Mouse (Mus musculus) left cerebral cortex, adult 2 months (tissue): ENCODE data around the gene Nid1. TPM values are rescaled to one million over a fixed set of nuclear protein-coding genes. Genes with fewer than 3 reads are reported as not detected.

Experiments used
- DNase-seq, 2 experiments: peaks; one replicate each; pipeline ENCODE4 v3.0.0; 2021 to 2022; ENCODE audit warnings: low spot score in 2 of 2, mixed read lengths in 1 of 2; ENCODE audit errors: extremely low spot score in 1 of 2
- H3K27ac ChIP-seq: fragments of 200-600 bp; 2 replicates; pipeline ENCODE4 v1.8.1; 2022
- H3K4me3 ChIP-seq: fragments of 200-600 bp; 2 replicates; pipeline ENCODE4 v1.8.1; 2022
- CTCF ChIP-seq: fragments of 200-600 bp; IDR thresholded peaks from 2 replicates; pipeline ENCODE4 v1.8.1; 2022; ENCODE audit warnings: antibody characterized with exemption, mild to moderate bottlenecking, moderate library complexity
- intact Hi-C: fragments of 180-260 bp; cut with DNase I; formaldehyde crosslinking; loops from one replicate; pipeline ENCODE4 v1.15.1; 2025
- total RNA-seq, 2 experiments: library from RNA; stranded (reverse); gene quantifications; 2 replicates each; pipeline ENCODE4 v1.2.3; 2021

Nid1 gene
- total RNA-seq, 2 experiments from 2014 or later, result 4.7 to 6.3 TPM

DNA sequence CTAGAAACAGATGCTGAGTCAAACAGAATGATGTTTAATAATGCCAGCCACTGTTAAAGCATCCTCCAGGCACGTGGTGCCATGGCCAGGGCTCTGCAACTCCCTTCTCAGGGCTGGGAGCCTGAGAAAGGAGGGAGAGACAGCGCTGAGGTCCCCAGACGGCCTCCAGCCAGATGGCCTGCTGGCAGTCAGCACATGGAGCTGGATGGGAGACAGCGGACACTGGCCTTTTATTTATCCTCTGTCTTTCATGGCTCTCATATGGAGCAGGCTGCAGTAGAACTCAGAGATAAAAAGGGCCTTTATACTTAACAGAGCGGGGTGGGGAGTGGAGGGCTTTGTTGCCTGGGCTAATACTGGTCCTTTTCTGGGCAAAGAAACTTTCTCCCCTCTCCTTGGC is 43.7 kb downstream of the Nid1 start:
- Histone ChIP-seq H3K4me3 (no peak overlapping the region), H3K27ac (no peak overlapping the region)
- intact Hi-C loops, result no loop called here
- TF ChIP-seq CTCF, result no peak
- no peak for DNase-seq

DNA sequence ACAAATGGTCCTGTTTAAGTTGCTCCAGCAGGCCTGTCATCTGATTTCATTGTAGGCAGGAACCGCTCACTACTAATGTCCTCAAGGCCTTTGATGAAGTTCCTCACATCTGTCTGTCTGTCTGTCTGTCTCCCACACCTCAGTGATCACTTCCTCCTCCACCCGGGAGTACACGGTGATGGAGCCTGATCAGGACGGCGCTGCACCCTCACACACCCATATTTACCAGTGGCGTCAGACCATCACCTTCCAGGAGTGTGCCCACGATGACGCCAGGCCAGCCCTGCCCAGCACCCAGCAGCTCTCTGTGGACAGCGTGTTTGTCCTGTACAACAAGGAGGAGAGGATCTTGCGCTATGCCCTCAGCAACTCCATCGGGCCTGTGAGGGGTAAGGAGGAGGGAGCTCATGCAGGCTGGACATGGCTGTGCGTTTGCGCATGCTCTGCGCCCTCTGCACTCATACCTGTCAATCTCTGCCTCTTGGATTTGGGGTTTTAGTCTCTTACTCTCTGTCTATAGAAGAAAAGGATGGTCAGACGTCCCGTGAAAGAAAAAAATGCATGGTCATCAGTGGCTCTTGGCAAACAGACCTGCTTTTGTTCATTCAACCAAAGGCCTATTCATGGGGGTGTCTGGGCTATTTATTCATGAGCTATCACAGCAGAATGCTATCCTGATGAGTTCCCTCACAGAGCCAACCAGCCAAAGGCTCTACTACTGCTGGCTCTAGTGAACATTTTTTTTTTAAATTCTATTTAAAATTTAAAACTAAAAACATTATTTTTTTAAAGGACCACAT is 44.7 kb downstream of the Nid1 start:
- TF ChIP-seq CTCF, result no peak
- H3K4me3 ChIP-seq, result no peak overlapping the region
- no peak for DNase-seq
- no peak overlapping the region for H3K27ac ChIP-seq
- intact Hi-C loops, result no loop called here

DNA sequence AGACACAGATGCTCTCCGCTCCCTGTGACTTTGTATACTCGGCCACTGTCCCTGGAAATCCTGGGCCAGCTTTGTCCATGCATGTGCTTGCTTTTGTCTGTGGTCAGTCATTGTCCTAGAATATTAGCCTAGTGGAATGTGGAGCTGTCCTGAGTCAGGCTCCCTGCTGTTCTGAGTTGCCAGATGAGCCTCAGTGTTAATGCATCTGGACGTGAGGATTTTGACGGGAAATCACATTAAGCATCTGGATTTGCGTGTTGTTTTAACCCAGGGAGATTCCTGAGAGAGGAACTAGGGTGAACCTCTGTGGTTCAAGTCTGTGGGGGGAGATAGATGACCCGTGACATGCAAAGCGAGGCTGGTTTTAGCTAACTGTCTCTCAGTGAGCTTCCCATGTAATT is 47.0 kb downstream of the Nid1 start:
- no peak for TF ChIP-seq CTCF
- H3K4me3 ChIP-seq, result no peak overlapping the region
- intact Hi-C loops, result no loop called here
- H3K27ac ChIP-seq, result no peak overlapping the region
- DNase-seq, result no peak

DNA sequence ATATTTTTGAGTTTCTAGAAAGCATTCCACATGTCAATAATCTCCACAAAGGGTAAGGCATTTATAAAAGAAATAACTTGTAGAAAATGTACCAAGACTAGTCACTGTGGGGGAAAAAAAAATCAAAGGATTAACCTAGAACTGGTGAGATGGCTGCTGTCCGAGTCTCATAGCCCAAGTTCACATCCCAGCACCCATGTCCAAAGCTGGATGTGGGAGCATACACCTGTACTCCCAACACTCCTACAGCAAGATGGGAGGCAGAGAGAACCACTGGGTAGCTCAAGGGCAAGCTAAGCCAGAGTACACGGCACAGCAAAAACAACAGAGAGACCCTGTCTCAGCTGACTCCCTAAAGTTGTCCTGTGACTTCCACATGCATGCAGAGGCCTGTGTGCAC is 47.5 kb downstream of the Nid1 start:
- DNase-seq, result no peak
- intact Hi-C loops, result no loop called here
- no peak for TF ChIP-seq CTCF
- Histone ChIP-seq H3K4me3 (no peak overlapping the region), H3K27ac (no peak overlapping the region)

DNA sequence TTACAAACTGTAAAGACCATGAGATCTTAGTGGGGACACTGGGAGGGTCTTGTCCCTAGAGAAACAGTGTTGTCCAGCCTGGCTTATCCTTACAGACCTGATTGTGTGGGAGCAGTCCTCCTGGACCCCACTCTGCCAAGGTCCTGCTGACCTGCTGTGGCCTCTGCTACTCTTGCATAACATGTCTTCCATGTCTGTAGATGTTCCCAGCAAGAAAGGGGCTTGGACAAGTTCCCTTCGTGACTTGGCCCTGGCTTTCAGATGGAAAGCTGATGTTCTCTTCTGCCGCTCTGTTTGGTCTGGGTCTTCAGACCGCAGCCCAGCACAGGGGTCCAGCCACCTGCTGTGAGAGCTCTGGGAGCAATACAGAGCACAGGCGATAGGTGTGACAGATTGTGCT is 48.3 kb downstream of the Nid1 start:
- no peak overlapping the region for H3K27ac ChIP-seq
- TF ChIP-seq CTCF, result no peak
- intact Hi-C loops, result no loop called here
- DNase-seq, result no peak
- H3K4me3 ChIP-seq, result no peak overlapping the region

DNA sequence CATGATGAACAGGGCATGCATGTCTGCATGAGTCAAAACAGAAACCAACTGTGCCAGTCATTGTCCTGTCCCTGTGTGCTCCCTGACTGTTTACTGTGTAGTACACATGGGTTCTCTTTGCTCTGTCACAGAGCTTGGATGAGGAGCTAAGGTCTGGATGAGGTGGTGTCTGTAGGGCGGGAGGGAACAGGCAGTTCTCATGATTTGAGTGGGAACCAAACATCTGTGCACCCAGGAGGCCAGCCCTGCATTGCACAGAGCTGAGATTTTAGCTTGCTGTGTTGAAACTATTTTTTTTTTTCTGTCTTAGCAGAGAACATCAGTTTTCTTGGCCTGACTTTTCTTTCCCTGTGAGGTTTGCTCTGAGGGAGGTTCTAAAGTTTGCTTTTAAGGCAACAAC is 50.5 kb downstream of the Nid1 start:
- TF ChIP-seq CTCF, result no peak
- intact Hi-C loops, result no loop called here
- Histone ChIP-seq H3K4me3 (no peak overlapping the region), H3K27ac (no peak overlapping the region)
- no peak for DNase-seq

DNA sequence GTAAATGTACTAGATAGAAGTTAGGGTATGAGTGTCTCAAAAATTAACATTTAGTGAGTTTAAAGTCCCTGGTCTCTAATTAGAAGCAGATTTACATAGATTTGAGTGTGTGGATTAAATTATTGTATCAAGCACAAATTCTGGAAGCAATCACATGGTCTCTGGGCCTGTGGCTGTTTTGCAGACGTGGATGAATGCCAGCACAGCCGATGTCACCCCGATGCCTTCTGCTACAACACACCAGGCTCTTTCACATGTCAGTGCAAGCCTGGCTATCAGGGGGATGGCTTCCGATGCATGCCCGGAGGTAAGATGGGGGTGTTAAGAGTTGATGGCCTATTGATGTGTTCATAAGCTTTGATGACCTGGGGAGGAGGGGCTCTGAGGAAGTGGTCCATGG is 52.5 kb downstream of the Nid1 start:
- no peak for TF ChIP-seq CTCF
- intact Hi-C loops, result no loop called here
- DNase-seq, result no peak
- Histone ChIP-seq H3K4me3 (no peak overlapping the region), H3K27ac (no peak overlapping the region)

DNA sequence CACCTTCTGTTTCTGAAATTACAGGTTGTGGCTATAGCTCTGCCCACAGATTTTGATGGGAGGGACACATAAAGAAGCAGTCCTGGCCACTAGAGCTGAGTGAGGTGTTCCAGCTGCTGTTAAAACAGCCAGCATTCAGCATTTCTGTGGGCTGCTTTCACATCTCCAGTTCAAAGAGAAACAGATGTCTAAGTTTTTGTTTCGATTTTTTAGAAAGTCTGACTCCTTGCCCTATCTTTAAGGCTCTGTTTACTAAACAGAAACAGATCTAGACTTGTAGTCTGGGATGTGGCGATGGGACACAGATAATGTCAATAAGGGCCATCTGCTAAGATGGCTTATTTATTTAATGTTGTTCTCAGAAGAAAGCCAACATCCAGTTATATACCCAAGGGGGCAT is 54.8 kb downstream of the Nid1 start:
- Histone ChIP-seq H3K27ac (no peak overlapping the region), H3K4me3 (no peak overlapping the region)
- no peak for TF ChIP-seq CTCF
- no peak for DNase-seq
- intact Hi-C loops, result no loop called here

DNA sequence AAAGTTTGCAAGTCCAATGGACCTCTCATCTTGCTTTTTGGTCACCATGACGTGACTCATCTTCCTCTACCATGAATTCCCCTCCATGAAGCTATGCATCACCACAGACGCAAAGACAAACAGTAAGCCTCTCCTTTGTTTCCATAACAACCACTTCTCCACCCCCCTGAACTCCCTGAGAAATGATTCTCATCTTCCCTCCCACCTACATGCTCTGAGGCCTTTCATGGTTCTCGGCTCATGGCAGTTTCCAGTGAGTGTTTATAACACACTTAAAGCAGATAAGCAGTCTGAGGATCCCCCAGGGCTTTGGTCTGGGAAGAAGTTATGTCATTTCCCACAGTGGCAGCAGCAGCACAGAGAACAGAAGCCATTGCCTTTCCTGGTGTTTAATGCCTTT is 56.2 kb downstream of the Nid1 start:
- peak in 1 of 2 experiments; percentile 21 for DNase-seq
- Histone ChIP-seq H3K27ac (no peak overlapping the region), H3K4me3 (no peak overlapping the region)
- TF ChIP-seq CTCF, result no peak
- intact Hi-C loops, result no loop called here

DNA sequence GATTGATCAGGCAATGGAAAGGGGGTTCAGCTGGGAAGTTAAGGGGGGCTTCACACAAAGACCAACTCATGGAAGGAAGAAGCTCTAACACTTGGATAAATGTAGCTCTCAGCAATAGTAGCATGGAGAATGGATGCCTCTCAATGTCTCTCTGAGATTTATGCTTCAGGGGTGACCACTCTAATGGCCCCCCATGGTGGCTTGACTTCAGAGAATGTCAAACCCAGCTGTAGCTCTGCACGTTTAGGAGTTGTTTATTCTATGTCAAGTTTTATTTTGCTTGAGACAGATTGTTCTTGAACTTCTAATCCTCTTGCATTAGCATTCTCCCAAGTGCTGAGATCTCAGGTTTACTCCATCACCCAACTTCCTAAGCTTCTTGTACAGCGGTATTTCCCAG is 60.7 kb downstream of the Nid1 start:
- no peak for DNase-seq
- no peak overlapping the region for H3K27ac ChIP-seq
- TF ChIP-seq CTCF, result no peak
- intact Hi-C loops, result no loop called here
- no peak overlapping the region for H3K4me3 ChIP-seq

DNA sequence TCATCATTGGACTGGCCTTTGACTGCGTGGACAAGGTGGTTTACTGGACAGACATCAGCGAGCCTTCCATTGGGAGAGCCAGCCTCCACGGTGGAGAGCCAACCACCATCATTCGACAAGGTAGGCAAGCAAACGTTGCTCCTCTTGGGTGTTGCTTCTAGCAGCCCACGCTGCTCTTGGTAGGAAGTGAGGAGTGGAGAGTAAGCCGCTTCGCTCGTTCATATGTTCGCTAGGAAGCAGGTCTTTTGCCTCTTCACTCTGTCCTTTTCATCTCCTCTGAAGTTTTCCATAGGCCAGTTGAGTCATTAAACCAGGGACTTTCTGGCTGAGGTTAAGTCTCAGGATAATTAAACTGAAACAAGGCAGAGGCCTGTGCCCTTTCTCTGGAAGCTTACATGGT is 65.1 kb downstream of the Nid1 start:
- Histone ChIP-seq H3K4me3 (no peak overlapping the region), H3K27ac (no peak overlapping the region)
- TF ChIP-seq CTCF, result no peak
- no peak for DNase-seq
- intact Hi-C loops, result no loop called here

DNA sequence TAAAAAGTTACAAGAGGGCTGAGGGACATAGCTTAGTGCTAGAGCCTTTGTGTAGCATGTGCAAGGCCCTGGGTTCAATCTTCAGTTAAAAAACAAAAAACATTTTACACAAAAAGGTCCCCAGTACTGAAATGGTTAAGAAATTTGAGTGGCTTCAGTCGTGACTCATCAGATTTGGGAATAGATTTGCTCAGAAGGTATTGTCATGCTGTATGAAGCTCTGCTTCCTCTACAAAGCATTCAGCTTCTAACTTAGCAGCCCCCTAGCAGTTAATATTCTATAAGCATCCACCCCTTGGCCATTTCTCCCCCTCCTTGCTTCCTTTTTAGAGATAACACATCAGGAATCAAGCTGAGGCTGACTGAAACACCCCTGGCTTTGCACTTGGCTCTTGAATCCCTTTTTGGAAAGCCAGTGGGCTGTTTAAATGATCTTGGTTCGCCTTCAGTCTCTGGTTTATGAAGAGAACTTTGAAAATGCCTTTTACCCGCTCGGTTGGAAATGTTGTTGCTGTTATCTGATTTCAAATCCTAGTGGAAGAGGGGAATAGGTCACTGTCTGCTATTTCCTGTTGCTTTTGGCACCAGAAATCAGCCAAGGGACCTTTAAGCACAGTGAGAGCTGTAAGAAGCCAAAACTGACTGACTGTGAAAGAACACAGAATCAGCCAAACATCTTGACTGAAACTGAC is 66.5 kb downstream of the Nid1 start:
- no peak for DNase-seq
- intact Hi-C loops, result no loop called here
- Histone ChIP-seq H3K27ac (peak overlapping the region; percentile 24; the same call in 1 of the 2 replicates), H3K4me3 (no peak overlapping the region)
- TF ChIP-seq CTCF, result no peak

DNA sequence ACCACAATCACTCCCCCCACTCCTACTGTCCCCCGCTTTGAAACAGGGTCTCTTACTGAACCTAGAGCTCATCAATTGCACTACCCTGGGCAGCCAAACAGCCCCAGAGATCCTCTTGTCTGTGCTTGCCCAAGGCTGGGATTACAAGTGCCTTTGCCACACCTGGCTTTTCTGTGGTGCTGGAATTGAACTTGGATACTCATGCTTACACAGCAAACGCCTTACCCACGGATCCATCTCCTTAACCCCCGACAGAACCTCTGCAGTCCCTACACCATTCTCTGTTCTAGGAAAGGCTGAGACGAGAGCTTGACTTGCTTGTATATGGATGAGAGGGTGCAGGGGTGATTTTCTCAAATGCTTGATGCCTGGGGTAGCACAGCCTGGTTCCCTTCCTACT is 67.7 kb downstream of the Nid1 start:
- TF ChIP-seq CTCF, result no peak
- intact Hi-C loops, result no loop called here

More for the DNA sequence above, 67.7 kb downstream of the Nid1 start:
- H3K4me3 ChIP-seq, result no peak overlapping the region
- H3K27ac ChIP-seq, result no peak overlapping the region
- no peak for DNase-seq
